Mouse (Mus musculus) heart, postnatal 25 days (tissue): Measurements from ENCODE around the gene Itga9. TPM values are rescaled to one million over a fixed set of nuclear protein-coding genes. Genes with fewer than 3 reads are reported as not detected.

ENCODE experiments used
- DNase-seq: peaks from one replicate; pipeline ENCODE4 v3.0.0; 2022; ENCODE audit warnings: low spot score
- intact Hi-C: fragments of 180-260 bp; cut with DNase I; formaldehyde crosslinking; loops from one replicate; pipeline ENCODE4 v1.15.1; 2025
- total RNA-seq, 2 experiments: library from RNA; stranded (reverse); gene quantifications; 2 replicates each; pipeline ENCODE4 v1.2.3; 2021

Itga9 gene
- total RNA-seq, 2 experiments from 2014 or later = 65.5 to 72.7 TPM

DNA sequence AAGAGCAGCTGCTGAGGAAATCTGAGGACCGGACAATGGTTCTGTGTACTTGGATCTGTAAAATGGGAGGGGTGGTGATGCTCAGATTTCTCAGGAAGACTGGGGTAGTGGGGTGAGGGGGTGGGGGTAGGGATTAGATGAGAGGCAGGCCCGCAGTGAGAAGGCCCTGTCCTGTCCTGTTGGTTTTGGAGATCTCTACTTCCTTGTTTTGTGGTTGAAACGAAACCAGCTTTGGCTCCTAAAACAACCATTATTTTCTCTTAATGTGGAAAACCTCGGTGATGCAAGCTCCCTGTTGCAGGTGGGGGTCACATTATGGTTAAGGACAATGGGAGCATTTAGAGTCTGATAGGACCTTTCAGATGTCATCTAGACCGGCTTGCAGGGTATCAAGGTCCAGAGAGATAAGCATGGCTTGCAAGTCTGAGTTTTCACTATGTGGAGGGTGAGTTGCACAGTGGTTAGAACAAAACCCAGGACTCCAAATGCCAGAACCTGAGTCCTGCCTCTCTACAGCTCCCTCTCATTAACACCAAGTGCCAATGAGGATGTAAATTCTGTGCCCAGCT, 32.2 kb downstream of the Itga9 start:
- no peak for DNase-seq
- intact Hi-C loops = no loop called here

DNA sequence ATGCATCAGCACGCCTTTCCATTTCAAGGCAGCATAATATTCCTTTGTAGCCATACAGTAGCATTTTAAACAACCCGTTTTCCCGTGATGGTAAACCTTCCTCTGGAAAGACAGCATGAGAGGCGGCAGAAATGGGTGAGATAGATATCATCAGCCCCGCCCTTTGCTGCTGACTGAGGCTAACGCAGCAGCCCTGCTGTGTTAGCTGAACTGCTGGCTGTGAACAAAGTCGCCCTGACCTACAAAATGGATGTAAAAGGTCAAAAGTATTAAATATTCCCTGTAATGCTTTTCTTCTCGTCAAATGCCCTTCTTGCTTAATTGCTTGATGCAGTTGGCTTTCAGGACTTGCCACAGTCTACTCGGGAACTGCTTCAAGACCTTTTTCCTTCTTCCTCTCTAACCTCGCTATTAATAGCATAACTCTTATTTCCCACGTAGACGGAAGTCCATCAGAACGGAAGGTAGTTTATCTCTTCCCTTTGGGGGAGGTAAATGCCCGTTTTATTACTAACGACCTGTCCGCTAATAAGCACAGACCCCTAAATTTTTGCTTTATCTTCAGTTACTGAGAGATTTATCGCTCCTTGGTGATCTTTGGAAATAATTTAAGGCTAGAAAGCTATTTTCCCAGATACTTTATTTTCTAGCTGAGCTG, 39.3 kb downstream of the Itga9 start:
- intact Hi-C loops = no loop called here
- no peak for DNase-seq

DNA sequence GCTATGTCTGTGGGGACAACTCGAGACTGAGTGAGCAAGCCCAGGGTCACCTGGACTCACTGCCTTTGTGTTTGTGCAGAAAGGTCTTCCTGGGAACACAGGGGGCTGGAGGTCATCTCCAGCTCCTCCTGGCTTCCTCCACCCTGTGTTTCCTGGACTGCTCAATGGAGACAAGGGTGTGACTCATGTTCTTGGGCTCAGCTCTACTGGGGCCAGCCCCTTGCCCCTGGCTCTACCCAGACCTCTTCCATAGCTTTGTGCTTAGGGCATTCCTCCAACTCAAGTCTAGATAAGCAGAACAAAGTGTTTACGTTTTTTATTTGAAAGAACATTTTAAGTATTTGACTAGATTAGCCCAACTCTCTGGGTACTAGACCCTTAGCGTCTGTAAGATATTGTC, 41.0 kb downstream of the Itga9 start:
- peak; percentile 24 for DNase-seq

GRCm38 (mm10) chr9:118650976-118651375, 44.5 kb downstream of the Itga9 start:
- no peak for DNase-seq
- intact Hi-C loops = no loop called here

More for the DNA sequence above, 41.0 kb downstream of the Itga9 start:
- intact Hi-C loops = no loop called here

DNA sequence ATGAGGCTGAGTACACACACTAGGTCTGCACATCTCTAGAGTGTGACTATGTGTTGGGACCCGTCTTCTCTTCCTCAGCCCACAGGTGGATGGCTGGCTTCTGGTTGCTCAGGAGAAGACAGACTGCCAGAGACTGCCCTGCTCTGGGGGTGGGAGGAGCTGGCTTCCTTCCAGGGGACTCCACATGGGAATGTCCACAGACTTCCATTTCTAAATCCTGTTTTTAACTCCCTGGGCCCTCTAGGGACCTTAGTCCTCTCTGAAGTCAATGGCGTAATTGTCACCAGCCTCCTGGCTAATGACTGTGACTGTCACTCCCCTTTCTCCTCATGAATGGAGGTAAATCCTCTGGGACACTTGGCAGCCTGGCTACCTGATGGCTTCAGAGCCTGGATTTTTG, 45.4 kb downstream of the Itga9 start:
- DNase-seq = no peak
- intact Hi-C loops = no loop called here

DNA sequence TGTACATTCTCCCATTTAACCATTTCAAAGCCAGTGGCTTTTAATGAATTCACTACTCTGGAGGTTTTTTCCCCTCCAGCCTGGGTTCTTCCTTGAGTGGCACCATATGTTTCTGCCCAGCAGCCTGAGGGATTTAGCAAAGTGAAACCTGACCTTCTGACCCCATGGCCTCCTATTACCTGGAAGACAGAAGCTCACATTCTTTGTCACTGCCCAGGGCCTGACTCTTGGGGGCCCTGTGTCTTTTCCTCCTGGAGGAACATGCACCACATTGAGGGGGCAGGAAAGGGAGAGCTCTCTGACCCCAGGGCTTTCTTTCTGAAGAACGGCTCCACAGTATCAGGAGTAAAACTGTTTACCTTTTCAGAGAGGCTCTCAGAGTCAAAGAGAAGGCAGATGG, 46.9 kb downstream of the Itga9 start:
- no peak for DNase-seq

DNA sequence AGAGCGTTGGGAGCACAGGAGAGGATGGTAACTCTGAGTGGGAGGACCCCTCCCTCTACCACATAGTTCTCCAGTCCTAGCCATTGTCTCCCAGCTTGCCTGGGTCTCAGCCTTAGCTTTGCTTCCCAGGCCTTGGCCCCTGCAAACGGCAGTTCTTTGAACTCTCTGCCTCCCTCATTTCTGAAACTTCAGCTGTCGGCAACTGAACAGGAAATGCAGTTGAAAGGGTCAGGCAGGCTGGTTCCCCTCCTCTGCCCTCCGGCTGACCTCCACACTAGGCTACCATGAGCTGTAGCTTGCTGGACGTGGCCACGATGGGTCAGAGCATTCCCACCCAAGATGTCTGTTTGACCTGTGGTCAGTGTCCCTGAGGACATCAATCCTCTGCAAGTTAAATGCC, 48.5 kb downstream of the Itga9 start:
- DNase-seq = no peak
- intact Hi-C loops = no loop called here

More for the DNA sequence above, 46.9 kb downstream of the Itga9 start:
- intact Hi-C loops = no loop called here

- intact Hi-C loops = no loop called here
- DNase-seq = no peak
These were observed 49.2 kb downstream of the Itga9 start for GRCm38 (mm10) chr9:118655726-118656125.

- DNase-seq = no peak
- intact Hi-C loops = no loop called here
These were observed 51.7 kb downstream of the Itga9 start for GRCm38 (mm10) chr9:118658159-118658558.

GRCm38 (mm10) chr9:118659809-118660208, 53.3 kb downstream of the Itga9 start:
- intact Hi-C loops = no loop called here
- no peak for DNase-seq

- intact Hi-C loops = no loop called here
- no peak for DNase-seq
These were observed 53.8 kb downstream of the Itga9 start for GRCm38 (mm10) chr9:118660259-118660658.

GRCm38 (mm10) chr9:118662026-118662425, 55.5 kb downstream of the Itga9 start:
- intact Hi-C loops = no loop called here
- no peak for DNase-seq

DNA sequence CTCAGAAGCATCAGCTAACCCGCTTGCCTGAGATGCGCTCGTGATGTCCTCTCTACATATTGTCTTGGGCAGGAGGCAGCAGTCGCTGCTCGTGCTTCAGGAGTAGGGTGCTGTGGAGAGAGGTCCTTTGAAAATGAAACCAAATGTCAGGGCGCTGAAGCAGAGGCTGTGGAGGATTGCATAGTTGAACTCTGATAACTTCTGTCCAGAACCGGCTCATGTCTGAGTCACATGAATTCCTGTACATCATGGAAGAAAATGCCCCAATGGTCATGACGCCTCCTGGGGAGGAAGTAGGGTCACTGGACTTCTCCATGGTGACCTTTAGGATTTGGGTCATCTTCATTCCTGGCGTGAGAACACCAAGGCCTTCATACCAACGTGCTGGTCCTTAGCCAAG, 56.0 kb downstream of the Itga9 start:
- no peak for DNase-seq
- intact Hi-C loops = no loop called here

DNA sequence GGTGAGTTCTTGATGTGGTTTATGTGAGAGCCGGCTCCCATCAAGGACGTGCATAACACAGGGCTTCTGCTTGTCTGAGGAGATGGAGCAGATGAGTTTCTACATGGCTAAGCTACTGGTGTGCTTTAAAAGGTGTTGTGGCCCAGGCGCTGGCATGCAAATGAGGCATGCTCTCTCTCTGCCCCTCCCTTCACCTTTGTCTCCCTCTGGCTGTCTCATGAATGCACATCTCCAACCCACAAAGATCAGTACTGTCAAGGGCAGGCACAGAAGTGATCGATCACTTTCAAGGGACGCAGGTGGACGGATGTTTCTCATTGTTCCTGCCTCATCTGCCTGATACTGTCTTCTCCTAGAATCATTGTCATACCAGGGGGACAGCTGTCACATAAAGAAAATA, 57.4 kb downstream of the Itga9 start:
- intact Hi-C loops = no loop called here
- no peak for DNase-seq

DNA sequence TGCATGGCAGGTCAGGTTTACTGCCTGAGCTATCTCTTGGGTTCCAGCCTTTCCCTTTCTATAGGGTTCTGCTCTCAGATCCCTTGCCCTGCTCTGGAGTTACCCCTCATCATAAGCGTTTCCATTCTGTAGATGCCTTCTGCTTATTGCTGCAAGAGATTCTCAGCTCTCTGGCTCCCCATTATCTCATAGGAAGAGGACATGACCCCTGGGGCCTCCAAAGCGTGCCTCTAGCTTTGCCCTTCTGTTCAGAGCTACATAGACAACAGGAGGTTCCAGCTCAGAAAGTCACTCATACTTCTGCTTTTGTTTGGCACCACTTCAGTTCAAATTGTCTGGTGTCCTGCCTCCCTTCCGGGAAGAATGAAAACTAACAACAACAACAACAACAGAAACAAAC, 59.6 kb downstream of the Itga9 start:
- no peak for DNase-seq

GRCm38 (mm10) chr9:118669696-118670095, 63.2 kb downstream of the Itga9 start:
- no peak for DNase-seq
- intact Hi-C loops = no loop called here

More for the DNA sequence above, 59.6 kb downstream of the Itga9 start:
- intact Hi-C loops = no loop called here

GRCm38 (mm10) chr9:118674277-118674676, 67.8 kb downstream of the Itga9 start:
- peak; percentile 30 for DNase-seq
- intact Hi-C loops = no loop called here

DNA sequence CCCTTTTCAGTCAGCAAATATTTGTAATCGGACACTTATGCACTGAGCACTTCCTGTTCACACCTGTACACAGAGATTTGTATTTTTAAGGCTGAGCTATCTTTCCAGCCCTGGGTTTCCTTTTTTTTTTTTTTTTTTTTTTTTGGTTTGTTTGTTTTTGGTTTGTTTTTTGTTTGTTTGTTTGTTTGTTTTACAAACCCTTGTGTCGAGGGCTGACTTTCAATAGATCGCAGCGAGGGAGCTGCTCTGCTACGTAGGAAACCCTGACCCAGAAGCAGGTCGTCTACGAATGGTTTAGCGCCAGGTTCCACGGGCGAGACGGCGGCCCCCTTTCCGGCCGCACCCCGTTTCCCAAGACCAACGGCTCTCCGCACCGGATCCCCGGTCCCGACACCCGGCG, 68.3 kb downstream of the Itga9 start:
- intact Hi-C loops = loop anchor here (5.0 kb wide), 1 partner anchor 52 kb away; no protein-coding TSS in a partner anchor
- no peak for DNase-seq

DNA sequence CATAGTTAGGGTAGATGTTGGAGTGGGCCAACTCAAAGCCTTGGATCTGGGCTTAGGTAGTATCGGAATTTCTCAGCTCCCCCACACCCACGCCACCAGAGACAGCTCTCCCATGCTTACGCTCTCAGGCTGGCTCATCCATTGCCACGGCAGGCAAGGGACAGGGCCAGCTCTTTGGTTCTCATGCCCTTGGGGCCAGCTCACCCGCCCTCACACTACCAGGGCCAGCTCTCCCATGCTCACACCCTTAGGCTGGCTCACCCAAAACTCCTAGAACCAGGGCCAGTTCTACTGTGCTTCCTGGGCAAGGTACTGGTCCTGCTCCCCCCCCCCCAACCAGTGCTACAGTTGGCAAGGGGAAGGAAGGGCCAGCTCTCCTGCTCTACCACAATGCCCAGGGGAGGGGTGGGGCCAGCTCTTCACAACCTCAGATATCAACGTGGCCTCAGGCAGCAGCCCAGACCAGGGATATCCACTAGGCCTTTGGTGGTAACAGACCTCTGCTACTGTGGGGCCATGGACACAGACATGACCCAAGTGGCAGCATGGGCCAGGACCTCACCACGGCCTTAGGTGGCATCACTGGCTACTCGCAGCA, 69.2 kb downstream of the Itga9 start:
- DNase-seq = no peak
- intact Hi-C loops = loop anchor here (5.0 kb wide), 1 partner anchor 53 kb away; no protein-coding TSS in a partner anchor

- intact Hi-C loops = loop anchor here (5.0 kb wide), 1 partner anchor 54 kb away; no protein-coding TSS in a partner anchor
- no peak for DNase-seq
These were observed 70.2 kb downstream of the Itga9 start for GRCm38 (mm10) chr9:118676692-118677091.

- DNase-seq = no peak
- intact Hi-C loops = loop anchor here (5.0 kb wide), 1 partner anchor 55 kb away; no protein-coding TSS in a partner anchor
These were observed 70.9 kb downstream of the Itga9 start for GRCm38 (mm10) chr9:118677349-118677748.
